Comparison of ENCODE assay signal across 8 mouse cellular contexts in genomic region chr3:107631523-107631958, GRCm38 (mm10). TPM values are rescaled to one million over a fixed set of nuclear protein-coding genes. Genes with fewer than 3 reads are reported as not detected.
DNase-seq lines count a peak whose midpoint lies in the region; ATAC-seq lines count a peak whose summit lies in the region.

Strip1 (minus strand) TSS chr3:107631694.

- H3K9me3 ChIP-seq in heart, embryonic 13.5 days = no peaks in the 10 kb centered on the region
- H3K9me3 ChIP-seq in liver, embryonic 12.5 days (replicated peaks) = no peaks in the 10 kb centered on the region
- H3K9me3 ChIP-seq in stomach, embryonic 15.5 days = no peaks in the 10 kb centered on the region

- peak within 1 kb of the TSS; percentile 91 for H3K4me2 ChIP-seq in heart, embryonic 13.5 days
- peak within 1 kb of the TSS; percentile 94 for H3K4me2 ChIP-seq in liver, embryonic 12.5 days
- peak within 1 kb of the TSS; percentile 74 for H3K4me2 ChIP-seq in stomach, embryonic 15.5 days

- peaks cover 28% of the 10 kb centered on the region for H3K36me3 ChIP-seq in heart, embryonic 13.5 days
- peaks cover 16% of the 10 kb centered on the region for H3K36me3 ChIP-seq in liver, embryonic 12.5 days
- peaks cover 10% of the 10 kb centered on the region; the same call in 1 of the 2 replicates for H3K36me3 ChIP-seq in stomach, embryonic 15.5 days

- under 1% methylated on average over 35 of the region's 35 CpGs for WGBS in heart, embryonic 13.5 days
- WGBS in liver, embryonic 12.5 days (ENCODE audit: insufficient replicate concordance) = under 1% methylated on average over 35 of the region's 35 CpGs
- WGBS in stomach, embryonic 15.5 days = under 1% methylated on average over 34 of the region's 35 CpGs

- H3K27me3 ChIP-seq in heart, embryonic 13.5 days (replicated peaks) = no peaks in the 10 kb centered on the region
- H3K27me3 ChIP-seq in liver, embryonic 12.5 days (replicated peaks) = no peaks in the 10 kb centered on the region
- no peaks in the 10 kb centered on the region for H3K27me3 ChIP-seq in stomach, embryonic 15.5 days (replicated peaks)

- peak; percentile 91 for ATAC-seq in heart, embryonic 13.5 days (ENCODE audit: extremely low read depth, insufficient number of reproducible peaks, low FRiP score, low TSS enrichment)
- peak; percentile 95 for ATAC-seq in liver, embryonic 12.5 days
- peak; percentile 95 for ATAC-seq in stomach, embryonic 15.5 days (ENCODE audit: insufficient read depth, low FRiP score, low read depth)

- peak within 1 kb of the TSS; percentile 90 for H3K27ac ChIP-seq in brown adipose tissue, adult 24 weeks (replicated peaks; ENCODE audit: low read depth, low read length)
- peak within 1 kb of the TSS; percentile 92 for H3K27ac ChIP-seq in heart, embryonic 13.5 days (replicated peaks)
- peak within 1 kb of the TSS; percentile 80 for H3K27ac ChIP-seq in liver, embryonic 12.5 days
- H3K27ac ChIP-seq in stomach, embryonic 15.5 days = peak within 1 kb of the TSS; percentile 90

- peak within 1 kb of the TSS; percentile 97 for H3K9ac ChIP-seq in heart, embryonic 13.5 days
- H3K9ac ChIP-seq in liver, embryonic 12.5 days = peak within 1 kb of the TSS; percentile 95
- peak within 1 kb of the TSS; percentile 95 for H3K9ac ChIP-seq in stomach, embryonic 15.5 days

- no peaks in the 10 kb centered on the region for H3K4me1 ChIP-seq in brown adipose tissue, adult 24 weeks (ENCODE audit: control insufficient read depth, insufficient read depth, insufficient read length, low read length)
- peaks cover 17% of the 10 kb centered on the region for H3K4me1 ChIP-seq in heart, embryonic 13.5 days
- peaks cover 15% of the 10 kb centered on the region for H3K4me1 ChIP-seq in liver, embryonic 12.5 days
- peaks cover 7% of the 10 kb centered on the region for H3K4me1 ChIP-seq in stomach, embryonic 15.5 days

- H3K4me3 ChIP-seq in brown adipose tissue, adult 24 weeks (ENCODE audit: insufficient read depth, low read depth, low read length) = peak within 1 kb of the TSS; percentile 93
- H3K4me3 ChIP-seq in heart, embryonic 13.5 days = peak within 1 kb of the TSS; percentile 94
- peak within 1 kb of the TSS; percentile 99 for H3K4me3 ChIP-seq in liver, embryonic 12.5 days
- H3K4me3 ChIP-seq in stomach, embryonic 15.5 days (replicated peaks) = peak within 1 kb of the TSS; percentile 100

- peak; percentile 95 for DNase-seq in CD4-positive, CD25-positive, alpha-beta regulatory T cell, adult 2 months (ENCODE audit: low read depth, low spot score)
- DNase-seq in fat pad, adult 2 months (ENCODE audit: extremely low read depth, low read depth, low spot score) = peak; percentile 63
- DNase-seq in kidney, postnatal 10 days = peak; percentile 96
- DNase-seq in natural killer cell, adult 2 months (ENCODE audit: low spot score in 2 of 2) = peak; percentile 88 to 91

RNA-seq across cellular contexts. Expression of gene Strip1, which starts in this region (rescaled TPM):
- 21.9 and 27.7 TPM in 2 replicates for polyA plus RNA-seq in brown adipose tissue, adult 24 weeks (2012; ENCODE audit: insufficient read depth, insufficient read length, missing spikeins)
- polyA plus RNA-seq in heart, embryonic 13.5 days (2015; fragmentation: Nextera tagmentation; extraction: Ambion mirVana) = 36.3 and 37.3 TPM in 2 replicates
- polyA plus RNA-seq in liver, embryonic 12.5 days (2016; fragmentation: Nextera tagmentation; extraction: Ambion mirVana) = 17.0 and 19.0 TPM in 2 replicates
- 37.9 and 41.1 TPM in 2 replicates for polyA plus RNA-seq in stomach, embryonic 15.5 days (2015; fragmentation: Nextera tagmentation; extraction: Ambion mirVana)

Comparison
In these comparisons a context has a peak if more than half of its experiments do, and no peak if none do; other contexts are left out.
1. Peak in every context shown above with its lines: DNase-seq, ATAC-seq, H3K4me3 ChIP-seq and H3K27ac ChIP-seq.